ENCODE assay signal across 11 mouse cellular contexts in genomic region chr5:30650756-30651155, GRCm38 (mm10). TPM values are rescaled to one million over a fixed set of nuclear protein-coding genes. Genes with fewer than 3 reads are reported as not detected.
DNase-seq lines count a peak whose midpoint lies in the region; ATAC-seq and TF ChIP-seq lines count a peak whose summit lies in the region.
"Had no signal": no experiment of that assay in that cellular context is flagged by ENCODE, and none has a peak within 500 bp of the region (broad histone marks: within the 10 kb centered on the region; RNA-seq: fewer than 3 reads in every experiment).

No protein-coding gene starts in this region.

- H3K27ac ChIP-seq in liver, adult 2 months (replicated peaks; ENCODE audit: insufficient read depth, low read depth, low read length) = no peak overlapping the region
- H3K27ac ChIP-seq in liver, embryonic 11.5 days (ENCODE audit: low read depth, low read length) = no peak overlapping the region
- no peak overlapping the region for H3K27ac ChIP-seq in forebrain, embryonic 13.5 days
- H3K27ac ChIP-seq: hindbrain, embryonic 12.5 days; liver, embryonic 14.5 days had no signal

- H3K9ac ChIP-seq in liver, adult 2 months (ENCODE audit: low read depth, low read length) = no peak overlapping the region
- no peak overlapping the region for H3K9ac ChIP-seq in liver, embryonic 11.5 days (ENCODE audit: low read depth, low read length)
- no peak overlapping the region for H3K9ac ChIP-seq in forebrain, embryonic 13.5 days
- H3K9ac ChIP-seq: hindbrain, embryonic 12.5 days; liver, embryonic 14.5 days had no signal

- H3K9me3 ChIP-seq in liver, embryonic 11.5 days (ENCODE audit: control insufficient read depth, low read length) = no peaks in the 10 kb centered on the region
- no peaks in the 10 kb centered on the region for H3K9me3 ChIP-seq in forebrain, embryonic 13.5 days (replicated peaks)
- H3K9me3 ChIP-seq: hindbrain, embryonic 12.5 days had no signal

- H3K4me2 ChIP-seq in liver, embryonic 11.5 days = no peak overlapping the region
- H3K4me2 ChIP-seq in forebrain, embryonic 13.5 days = no peak overlapping the region
- H3K4me2 ChIP-seq: hindbrain, embryonic 12.5 days had no signal

- no peaks in the 10 kb centered on the region for H3K36me3 ChIP-seq in liver, adult 2 months (ENCODE audit: control insufficient read depth, insufficient read depth, low read length)
- H3K36me3 ChIP-seq in liver, embryonic 11.5 days (ENCODE audit: control insufficient read depth, insufficient read depth, low read length) = no peaks in the 10 kb centered on the region; the same call in 1 of the 2 replicates
- peaks cover 31% of the 10 kb centered on the region for H3K36me3 ChIP-seq in forebrain, embryonic 13.5 days (ENCODE audit: poor library complexity, severe bottlenecking)

- H3K4me1 ChIP-seq in liver, adult 2 months (ENCODE audit: control insufficient read depth, insufficient read depth, low read length) = peaks cover 8% of the 10 kb centered on the region
- H3K4me1 ChIP-seq in liver, embryonic 11.5 days (replicated peaks; ENCODE audit: control insufficient read depth, insufficient read depth, low read length) = peaks cover 13% of the 10 kb centered on the region
- peaks cover 19% of the 10 kb centered on the region for H3K4me1 ChIP-seq in forebrain, embryonic 13.5 days

- 83% methylated on average over 3 of the region's 3 CpGs for WGBS in liver, adult 2 months
- WGBS in liver, embryonic 11.5 days = 54% methylated on average over 3 of the region's 3 CpGs
- WGBS in forebrain, embryonic 13.5 days = 79% methylated on average over 3 of the region's 3 CpGs

- ATAC-seq in liver, embryonic 11.5 days (replicated peaks; ENCODE audit: low FRiP score) = no peak
- no peak for ATAC-seq in forebrain, embryonic 13.5 days

- DNase-seq in liver, adult 2 months (ENCODE audit: extremely low read depth, low read depth, low spot score) = peak; percentile 40
- DNase-seq in liver, embryonic 11.5 days (ENCODE audit: low spot score) = no peak
- peak; percentile 65 for DNase-seq in adrenal gland, postnatal 14 days
- DNase-seq in heart, adult 9 months (ENCODE audit: low spot score in 2 of 2) = peak; percentile 62 to 79
- DNase-seq in monocyte, adult 2 months (ENCODE audit: low read depth in 1 of 2, low spot score in 2 of 2) = peak; percentile 68 to 76
- no peak for DNase-seq in frontal cortex, postnatal 36 days (ENCODE audit: low spot score in 2 of 2)
- DNase-seq in kidney, adult 9 months = no peak
- DNase-seq: cerebellum, adult 11 months had no signal

- no peak for TF ChIP-seq POLR2A in liver, adult 2 months (IDR thresholded peaks at IDR 0.05; ENCODE audit: extremely low read depth, insufficient read depth, low read length)

- H3K4me3 ChIP-seq in liver, adult 2 months (ENCODE audit: insufficient read depth, low read depth, low read length) = no peak overlapping the region
- no peak overlapping the region for H3K4me3 ChIP-seq in liver, embryonic 11.5 days (ENCODE audit: low read depth, low read length)
- no peak overlapping the region for H3K4me3 ChIP-seq in forebrain, embryonic 13.5 days
- H3K4me3 ChIP-seq: hindbrain, embryonic 12.5 days had no signal

- peaks cover 13% of the 10 kb centered on the region; the same call in 1 of the 2 replicates for H3K79me2 ChIP-seq in liver, adult 2 months (ENCODE audit: control insufficient read depth, insufficient read depth, low read length)

- no peaks in the 10 kb centered on the region for H3K27me3 ChIP-seq in liver, adult 2 months (ENCODE audit: control insufficient read depth, insufficient read depth, low read length)
- no peaks in the 10 kb centered on the region for H3K27me3 ChIP-seq in liver, embryonic 11.5 days (replicated peaks; ENCODE audit: control insufficient read depth, insufficient read depth, low read length)
- no peaks in the 10 kb centered on the region for H3K27me3 ChIP-seq in forebrain, embryonic 13.5 days
- H3K27me3 ChIP-seq: hindbrain, embryonic 12.5 days had no signal

- no peak for TF ChIP-seq CTCF in liver, adult 2 months (IDR thresholded peaks at IDR 0.05; ENCODE audit: low read depth, low read length)

RNA-seq across cellular contexts. Expression of gene Slc35f6, which starts 3.0 kb away (rescaled TPM):
- 16.2 and 19.0 TPM in 2 replicates for total RNA-seq in liver, adult 2 months (2014; rRNA removed)
- 44.3 and 55.4 TPM in 2 replicates for polyA plus RNA-seq in liver, adult 2 months (2012; rRNA removed)
- polyA plus RNA-seq in liver, embryonic 11.5 days (2014; fragmentation: Nextera tagmentation; extraction: Ambion mirVana) = 17.6 and 18.6 TPM in 2 replicates
- 33.9 and 38.9 TPM in 2 replicates for total RNA-seq in adrenal gland, postnatal 14 days (2021)
- polyA plus RNA-seq in forebrain, embryonic 13.5 days (2015; fragmentation: Nextera tagmentation; extraction: Ambion mirVana) = 26.2 and 29.3 TPM in 2 replicates

RNA-seq across cellular contexts. Expression of gene Cenpa, which starts 15.8 kb away (rescaled TPM):
- total RNA-seq in liver, adult 2 months (2014; rRNA removed) = 5.3 and 6.8 TPM in 2 replicates
- polyA plus RNA-seq in liver, adult 2 months (2012; rRNA removed) = 5.7 and 8.0 TPM in 2 replicates
- 326 and 357 TPM in 2 replicates for polyA plus RNA-seq in liver, embryonic 11.5 days (2014; fragmentation: Nextera tagmentation; extraction: Ambion mirVana)
- 39.0 and 39.1 TPM in 2 replicates for total RNA-seq in adrenal gland, postnatal 14 days (2021)
- 264 and 275 TPM in 2 replicates for polyA plus RNA-seq in forebrain, embryonic 13.5 days (2015; fragmentation: Nextera tagmentation; extraction: Ambion mirVana)

Comparison
In these comparisons a context has a peak if more than half of its experiments do, and no peak if none do; other contexts are left out.
1. DNase-seq: peak in liver, adult 2 months (single experiment), adrenal gland, postnatal 14 days (single experiment), heart, adult 9 months (2 of 2) and monocyte, adult 2 months (2 of 2); none in liver, embryonic 11.5 days (single experiment), frontal cortex, postnatal 36 days (0 of 2) and kidney, adult 9 months (single experiment).
2. RNA of gene Cenpa, which starts 15.8 kb away (polyA plus RNA-seq): 326 to 357 TPM in liver, embryonic 11.5 days and 264 to 275 TPM in forebrain, embryonic 13.5 days; 5.7 to 8.0 TPM in liver, adult 2 months; every median in the first group is over 10 times any median in the second.